Mouse (Mus musculus): ENCODE results near the gene Defa35. TPM values are rescaled to one million over a fixed set of nuclear protein-coding genes. Genes with fewer than 3 reads are reported as not detected.

Defa35 gene
- total RNA-seq (2023): not detected

GRCm38 (mm10) chr8:21064738-21065137 lies at the start of gene Defa35:
Gene Defa35, plus strand, starts transcription at chr8:21065038.

GRCm38 (mm10) chr8:21025245-21025644 lies 39.6 kb upstream of the Defa35 start, which contains the start of gene Defa21:
Gene Defa21, plus strand, starts transcription at chr8:21025545.

GRCm38 (mm10) chr8:21054747-21055146 lies 10.1 kb upstream of the Defa35 start, which contains the start of gene Defa23:
Gene Defa23, plus strand, starts transcription at chr8:21055047.

GRCm38 (mm10) chr8:21084142-21084541 lies 19.3 kb downstream of the Defa35 start, which contains the start of gene Defa25:
Gene Defa25, plus strand, starts transcription at chr8:21084442.

GRCm38 (mm10) chr8:21095950-21096349 lies 31.1 kb downstream of the Defa35 start, which contains the start of gene Gm14851:
Gene Gm14851, minus strand, starts transcription at chr8:21096050.

Other genes starting within 250 kb of the Defa35 start
- gene Defb33, start 172.4 kb upstream of the Defa35 start, total RNA-seq (2023): not detected
- not detected for gene Gm15056, start 162.4 kb upstream of the Defa35 start, total RNA-seq (2023)
- gene Gm6040, start 143.0 kb upstream of the Defa35 start, total RNA-seq (2023): not detected
- not detected for gene AY761185, start 120.3 kb upstream of the Defa35 start, total RNA-seq (2023)
- not detected for gene Defa21, start 39.5 kb upstream of the Defa35 start, total RNA-seq (2023)
- gene Defa23, start 10.0 kb upstream of the Defa35 start, total RNA-seq (2023): not detected
- gene Defa25, start 19.4 kb downstream of the Defa35 start, total RNA-seq (2023): not detected
- gene Gm14851, start 31.0 kb downstream of the Defa35 start, total RNA-seq (2023): not detected
- gene Defa30, start 69.6 kb downstream of the Defa35 start, total RNA-seq (2023): not detected
- not detected for gene Defa22, start 97.2 kb downstream of the Defa35 start, total RNA-seq (2023)
- not detected for gene Defa31, start 126.6 kb downstream of the Defa35 start, total RNA-seq (2023)
- not detected for gene Gm15293, start 136.5 kb downstream of the Defa35 start, total RNA-seq (2023)
- gene Gm15292, start 184.7 kb downstream of the Defa35 start, total RNA-seq (2023): not detected